Mouse (Mus musculus): Measurements from ENCODE around the gene Csrp1. TPM values are rescaled to one million over a fixed set of nuclear protein-coding genes. Genes with fewer than 3 reads are reported as not detected.
A peak's percentile ranks its signal among the peaks of the same experiment; 100 is the strongest.

Csrp1 gene
- total RNA-seq, 2 experiments from 2014 or later = 150 to 168 TPM

DNA sequence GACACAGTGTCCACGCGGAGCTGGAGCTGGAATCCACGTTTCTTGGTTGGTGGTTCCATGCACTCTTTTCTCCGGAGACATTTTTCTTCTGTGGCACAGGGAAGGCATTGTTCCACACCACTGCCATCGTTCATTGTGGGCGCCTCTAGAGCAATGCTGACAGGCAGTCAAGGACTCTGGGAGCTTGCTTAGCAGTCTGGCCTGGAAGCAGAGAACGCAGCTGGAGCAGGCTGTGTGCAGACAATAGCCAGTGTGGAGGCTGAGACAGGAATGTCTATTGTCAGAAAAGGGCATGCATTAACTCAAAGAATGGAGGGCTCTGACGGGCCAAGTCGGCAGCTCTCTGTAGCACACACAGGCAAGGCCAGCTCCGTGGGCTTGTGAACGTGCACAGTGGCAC, 25.7 kb upstream of the Csrp1 start:
- DNase-seq (ENCODE audit: low spot score in 2 of 2) = no peak

- no peak for DNase-seq (ENCODE audit: low spot score in 2 of 2)
Observed at GRCm38 (mm10) chr1:135697462-135697861, 22.4 kb upstream of the Csrp1 start.

DNA sequence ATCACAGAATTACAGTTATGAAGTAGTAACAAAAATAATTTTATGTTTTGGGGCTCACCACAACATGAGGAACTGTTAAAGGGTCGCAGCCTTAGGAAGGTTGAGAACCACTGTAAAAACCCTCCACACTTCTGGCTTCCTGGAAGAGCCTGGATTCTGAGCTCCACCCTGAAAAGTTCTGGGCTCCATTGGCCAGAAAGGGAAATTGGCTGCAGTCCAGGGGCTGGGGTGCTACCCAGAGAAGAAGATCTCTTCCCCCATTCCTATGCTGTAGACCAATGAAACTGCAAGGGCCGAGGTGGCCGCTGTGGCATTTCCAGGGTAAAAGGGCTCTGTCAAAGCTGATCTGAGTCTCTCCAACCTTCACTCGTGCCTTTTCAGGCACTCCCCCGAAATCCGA, 21.8 kb upstream of the Csrp1 start:
- no peak for DNase-seq (ENCODE audit: low spot score in 2 of 2)

DNA sequence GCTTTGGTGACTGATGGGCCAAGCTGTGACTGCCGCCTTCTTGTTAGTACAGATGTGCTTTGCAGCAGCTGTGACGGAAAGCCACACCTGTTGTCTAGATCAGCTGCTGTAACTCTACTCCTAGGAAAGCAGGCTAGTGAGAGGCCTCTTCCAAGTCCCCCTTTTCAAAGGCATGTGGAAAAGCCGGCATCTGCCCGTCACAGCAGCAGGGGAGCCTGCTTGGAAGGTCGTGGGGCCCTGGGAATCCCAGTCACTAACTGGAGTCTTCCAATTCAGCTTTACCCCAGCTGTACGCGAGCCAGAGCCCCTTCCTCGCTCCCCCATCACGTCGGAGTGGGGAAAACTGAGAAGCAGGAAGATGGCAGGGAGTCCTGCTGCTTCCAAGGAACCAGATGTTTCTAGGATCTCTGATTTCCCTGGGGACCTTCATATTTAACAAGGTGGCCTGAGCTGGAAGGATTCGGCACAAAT, 21.4 kb upstream of the Csrp1 start:
- no peak for DNase-seq (ENCODE audit: low spot score in 2 of 2)

DNA sequence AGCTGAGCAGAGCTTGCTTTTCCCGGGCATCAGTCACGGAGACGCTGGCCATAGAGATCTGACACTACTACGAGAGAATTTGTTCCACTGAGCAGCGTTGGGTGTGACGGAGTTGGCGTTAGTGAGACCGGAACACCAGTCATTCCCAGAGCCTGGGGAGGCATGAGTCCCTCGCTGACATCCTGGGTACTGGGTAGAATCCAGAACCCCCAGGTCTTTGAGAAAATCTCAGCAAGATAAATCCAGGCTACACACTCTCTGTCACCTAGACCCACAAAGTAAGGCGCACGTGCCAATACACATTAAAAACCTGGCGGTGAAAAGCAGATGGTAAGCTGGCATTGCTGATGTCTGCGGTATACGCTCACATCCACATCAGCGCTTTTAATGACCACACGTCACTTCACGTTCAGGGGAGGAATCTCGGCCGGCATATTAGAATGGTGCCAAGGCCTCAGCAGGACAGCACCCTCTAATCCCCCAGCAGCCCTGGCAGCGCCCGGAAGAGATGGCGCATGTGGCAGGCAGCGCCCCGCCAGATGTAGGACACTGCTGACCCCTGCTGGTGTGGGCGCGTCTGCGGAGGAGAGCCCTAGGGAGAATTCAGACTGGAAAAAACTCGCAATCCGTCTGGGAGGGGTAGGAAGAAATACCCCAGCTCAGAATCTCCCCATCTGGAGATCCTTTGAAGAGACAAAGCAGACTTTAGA, 20.7 kb upstream of the Csrp1 start:
- DNase-seq (ENCODE audit: low spot score in 2 of 2) = peak; percentile 78

DNA sequence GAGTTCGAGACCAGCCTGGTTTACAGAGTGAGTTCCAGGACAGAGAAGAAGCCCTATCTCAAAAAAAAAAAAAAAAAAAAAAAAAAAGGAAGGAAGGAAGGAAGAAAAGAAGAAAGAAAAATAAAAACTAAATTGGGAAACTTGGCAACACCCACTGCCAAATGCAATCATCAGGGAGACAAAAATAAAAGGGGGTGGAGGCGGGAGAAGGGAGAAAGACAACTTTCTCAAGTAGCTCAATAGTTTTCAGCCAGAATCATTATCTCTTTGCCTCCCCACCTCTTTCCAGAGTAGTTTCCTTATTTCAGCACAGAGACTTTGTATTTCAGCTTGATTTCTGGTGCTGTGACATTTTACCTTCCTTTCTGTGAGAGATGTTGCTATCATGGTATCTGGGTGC, 20.0 kb upstream of the Csrp1 start:
- DNase-seq (ENCODE audit: low spot score in 2 of 2) = no peak

DNA sequence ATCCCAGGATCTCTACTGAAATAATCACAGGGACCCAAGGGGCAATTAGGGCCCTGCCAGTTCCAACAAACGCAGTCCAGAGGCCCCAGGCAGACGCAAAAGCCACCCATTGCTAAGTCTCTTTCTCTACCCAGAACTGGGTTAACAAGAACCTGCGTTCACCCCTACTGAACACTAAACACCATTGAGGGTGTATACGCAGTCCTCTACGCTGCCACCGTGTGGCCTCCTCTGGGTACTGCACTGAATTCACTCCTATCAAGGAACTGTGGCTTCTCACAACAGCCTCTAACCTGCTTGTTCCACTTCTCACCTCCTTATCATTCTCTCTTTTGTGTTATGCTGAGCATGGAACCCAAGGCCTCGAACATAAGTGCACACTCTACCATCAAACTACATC, 19.3 kb upstream of the Csrp1 start:
- peak; percentile 72 to 81 for DNase-seq (ENCODE audit: low spot score in 2 of 2)

- DNase-seq (ENCODE audit: low spot score in 2 of 2) = no peak
Observed at GRCm38 (mm10) chr1:135701314-135701713, 18.5 kb upstream of the Csrp1 start.

GRCm38 (mm10) chr1:135702722-135703121, 17.1 kb upstream of the Csrp1 start:
- no peak for DNase-seq (ENCODE audit: low spot score in 2 of 2)

- DNase-seq (ENCODE audit: low spot score in 2 of 2) = no peak
Observed at GRCm38 (mm10) chr1:135704317-135704821, 15.5 kb upstream of the Csrp1 start.

- DNase-seq (ENCODE audit: low spot score in 2 of 2) = no peak
Observed at GRCm38 (mm10) chr1:135708369-135708768, 11.5 kb upstream of the Csrp1 start.

- no peak for DNase-seq (ENCODE audit: low spot score in 2 of 2)
Observed at GRCm38 (mm10) chr1:135711126-135711525, 8.7 kb upstream of the Csrp1 start.

DNA sequence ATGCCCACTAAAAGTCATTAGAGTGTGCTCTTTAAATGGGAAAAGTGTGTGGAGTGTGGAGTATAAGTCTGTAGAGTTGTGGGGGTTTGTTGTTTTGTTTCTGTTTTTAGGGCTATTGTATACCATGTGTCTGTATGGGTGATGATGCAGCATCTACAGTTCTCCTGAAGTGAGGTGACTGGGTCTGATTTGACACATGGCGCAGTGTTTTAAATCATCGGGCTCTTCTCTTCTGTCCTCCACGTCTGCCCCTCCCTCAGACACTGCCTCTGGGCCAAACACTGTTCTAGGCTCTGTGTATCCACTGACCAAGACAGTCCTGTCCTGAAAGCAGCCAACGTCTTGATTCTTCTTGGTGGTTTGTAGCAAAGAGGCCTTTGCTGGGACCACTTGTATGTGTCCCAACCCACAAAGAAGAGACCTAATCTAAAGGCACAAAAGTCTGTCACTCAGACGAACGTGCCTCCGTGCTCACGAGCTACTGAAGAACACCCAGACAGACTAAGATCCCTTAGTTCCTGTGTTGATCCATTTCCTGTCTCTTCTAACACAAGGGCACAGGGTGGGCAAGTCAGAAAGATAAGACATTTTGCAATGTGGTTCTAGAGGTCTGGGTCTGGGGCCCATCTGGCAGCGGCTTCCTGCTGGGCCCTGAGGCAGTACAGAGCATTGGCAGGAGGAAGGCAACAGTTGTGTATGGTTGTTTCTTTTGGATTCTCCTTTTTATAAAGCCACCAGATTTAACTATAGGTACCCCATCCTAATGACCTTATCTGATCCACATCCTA, 5.6 kb upstream of the Csrp1 start:
- DNase-seq (ENCODE audit: low spot score in 2 of 2) = no peak

DNA sequence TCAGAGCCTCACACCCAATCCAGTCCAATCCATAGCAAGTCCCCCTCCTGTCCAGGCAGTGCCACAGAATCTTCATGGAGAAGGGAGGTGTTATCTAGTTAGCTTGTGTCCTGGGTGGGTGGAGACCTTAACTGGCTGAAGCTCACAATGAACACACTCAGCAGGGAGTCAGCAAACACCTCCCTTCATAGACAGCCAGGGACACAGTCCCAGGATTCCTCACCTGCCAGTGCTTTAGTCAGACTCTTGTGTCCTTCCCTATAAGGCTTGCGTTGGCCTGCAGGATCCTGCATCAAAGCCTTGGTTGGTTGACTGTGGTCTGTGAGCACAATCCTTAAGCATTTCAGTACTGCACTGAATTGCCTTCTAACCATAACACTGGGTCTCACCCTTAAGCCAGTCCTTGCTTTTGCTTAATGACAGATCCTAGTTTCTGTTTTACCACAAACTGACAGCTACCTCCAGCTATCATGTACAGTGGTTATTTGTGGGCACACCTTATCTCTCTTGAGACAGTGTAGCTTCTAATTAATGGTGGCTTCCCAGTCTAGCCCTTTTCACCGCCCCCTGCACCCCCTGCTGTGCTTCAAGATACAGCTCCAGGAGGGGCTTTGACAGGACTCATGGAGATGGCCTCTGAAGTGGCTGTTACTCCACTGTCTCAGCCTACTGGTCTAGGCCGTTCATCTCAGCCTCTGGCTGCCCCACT, 4.8 kb upstream of the Csrp1 start:
- DNase-seq (ENCODE audit: low spot score in 2 of 2) = no peak

DNA sequence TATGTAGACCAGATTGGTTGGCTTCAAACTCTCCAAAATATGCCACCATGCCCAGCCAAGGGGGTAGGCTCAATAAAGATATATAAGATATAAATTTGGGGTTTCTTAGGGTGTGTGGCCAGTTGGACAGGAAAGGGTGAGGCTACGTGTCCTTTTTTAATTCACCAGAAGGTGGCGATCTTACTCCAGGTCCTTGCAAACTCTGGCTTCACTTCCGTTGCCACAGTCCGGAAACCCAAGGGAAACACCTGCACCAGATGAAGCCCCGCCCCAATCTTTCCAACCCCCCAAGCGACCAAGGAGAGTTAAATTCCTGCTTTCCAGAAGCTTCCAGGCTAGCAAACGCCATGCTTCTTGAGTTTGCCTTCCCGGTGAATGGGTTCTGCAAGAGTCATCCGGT, 375 bp upstream of the Csrp1 start:
- peak; percentile 66 to 72 for DNase-seq (ENCODE audit: low spot score in 2 of 2)

GRCm38 (mm10) chr1:135723016-135723415, 3.2 kb downstream of the Csrp1 start:
- no peak for DNase-seq (ENCODE audit: low spot score in 2 of 2)

- no peak for DNase-seq (ENCODE audit: low spot score in 2 of 2)
Observed at GRCm38 (mm10) chr1:135724134-135724533, 4.3 kb downstream of the Csrp1 start.

GRCm38 (mm10) chr1:135725324-135725723, 5.5 kb downstream of the Csrp1 start:
- no peak for DNase-seq (ENCODE audit: low spot score in 2 of 2)

DNA sequence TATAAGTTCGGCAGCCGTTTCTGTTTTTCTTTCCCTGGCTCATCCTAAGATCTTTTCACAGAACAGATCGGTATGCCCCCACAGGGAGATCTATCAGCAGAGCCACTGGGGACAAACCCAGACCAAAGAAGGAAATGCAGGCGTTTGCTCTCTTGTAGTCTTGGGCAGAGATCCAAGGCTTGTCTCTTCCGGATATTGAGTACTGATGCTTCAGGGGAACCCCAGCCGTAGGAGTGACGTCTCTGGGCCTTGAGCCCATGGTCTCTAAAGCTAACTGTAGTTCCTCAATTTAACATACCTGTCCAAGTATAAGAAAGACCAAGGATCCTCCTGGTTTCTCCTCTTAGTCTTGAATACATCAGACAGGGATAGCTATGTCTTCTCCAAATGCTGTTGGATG, 6.1 kb downstream of the Csrp1 start:
- no peak for DNase-seq (ENCODE audit: low spot score in 2 of 2)

- peak; percentile 76 to 79 for DNase-seq (ENCODE audit: low spot score in 2 of 2)
Observed at GRCm38 (mm10) chr1:135728631-135729366, 8.9 kb downstream of the Csrp1 start.

GRCm38 (mm10) chr1:135729367-135729713, 9.5 kb downstream of the Csrp1 start:
- DNase-seq (ENCODE audit: low spot score in 2 of 2) = no peak

All from layer of hippocampus, postnatal 14 days (tissue).